Mouse (Mus musculus): ENCODE data around the gene Myh14.

GRCm38 (mm10) chr7:44605436-44605835 lies 65.2 kb downstream of the Myh14 start:
- TF ChIP-seq POLR2A (IDR thresholded peaks at IDR 0.05; ENCODE audit: borderline replicate concordance, insufficient read depth, low read length) (no peak), CTCF (IDR thresholded peaks at IDR 0.05; ENCODE audit: borderline replicate concordance, insufficient read depth, low read depth, low read length) (no peak)
